Mouse (Mus musculus): Measurements from ENCODE around the gene Rmdn2. TPM values are rescaled to one million over a fixed set of nuclear protein-coding genes. Genes with fewer than 3 reads are reported as not detected.

Gene Rmdn2
- 10 to 100 TPM; 11.7 to 11.9 TPM for total RNA-seq (2021)

DNA sequence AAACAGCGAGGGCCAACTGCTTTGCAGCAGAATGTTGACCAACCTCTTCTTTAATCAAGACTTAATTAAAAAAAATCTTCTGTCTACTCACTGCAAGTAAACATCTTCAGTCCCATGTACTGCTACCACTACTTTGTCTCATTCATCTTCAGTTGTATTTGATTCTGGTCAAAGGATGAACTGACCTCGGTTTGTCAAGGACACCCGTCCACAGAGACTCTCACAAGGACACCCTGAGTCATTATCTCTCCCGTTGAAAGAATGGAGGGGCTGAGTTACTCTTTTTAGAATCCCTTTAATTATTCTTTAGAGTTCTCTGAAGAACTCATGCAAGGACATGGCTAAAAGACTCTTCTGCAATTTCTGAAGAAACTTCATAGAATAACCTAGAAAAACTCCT, at the start of gene Rmdn2:
Rmdn2 (plus strand) TSS at position 319 of the 400 bp plus-strand sequence.
- intact Hi-C loops (cut with DNase I): no loop called here
- DNase-seq (ENCODE audit: extremely low spot score in 1 of 2, low spot score in 2 of 2): no peak

- intact Hi-C loops (cut with DNase I): no loop called here
- DNase-seq (ENCODE audit: extremely low spot score in 1 of 2, low spot score in 2 of 2): peak in 1 of 2 experiments; percentile 9
Observed at GRCm38 (mm10) chr17:79563067-79563620, 48.5 kb upstream of the Rmdn2 start.

- DNase-seq (ENCODE audit: extremely low spot score in 1 of 2, low spot score in 2 of 2): no peak
- intact Hi-C loops (cut with DNase I): no loop called here
Observed at GRCm38 (mm10) chr17:79563721-79564120, 47.9 kb upstream of the Rmdn2 start.

- intact Hi-C loops (cut with DNase I): loop anchor here (5.0 kb wide), 1 partner anchor 208 kb away; the partner anchor contains the start of gene Cdc42ep3
- peak in 1 of 2 experiments; percentile 23 for DNase-seq (ENCODE audit: extremely low spot score in 1 of 2, low spot score in 2 of 2)
Observed at GRCm38 (mm10) chr17:79565241-79565961, 46.3 kb upstream of the Rmdn2 start.

DNA sequence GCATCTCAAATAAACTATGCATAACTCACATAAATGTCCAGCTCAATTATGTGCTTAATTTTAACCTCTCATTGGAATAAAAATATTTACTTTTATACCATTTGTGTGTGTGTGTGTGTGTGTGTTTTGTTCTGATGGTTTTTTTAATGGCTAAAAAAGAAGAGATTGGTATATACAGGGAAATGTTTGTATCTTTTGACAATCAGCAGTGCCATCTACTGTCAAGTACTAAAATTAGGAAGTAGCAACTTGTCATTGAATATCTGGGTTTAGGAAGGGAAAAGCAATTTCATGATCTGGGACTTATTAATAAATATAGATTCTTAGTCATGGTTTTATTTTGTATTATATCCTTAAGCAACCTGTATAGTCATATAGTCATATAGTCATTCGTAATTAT, 43.3 kb upstream of the Rmdn2 start:
- DNase-seq (ENCODE audit: extremely low spot score in 1 of 2, low spot score in 2 of 2): no peak
- intact Hi-C loops (cut with DNase I): loop anchor here (2.0 to 5.0 kb wide), 2 partner anchors 211 to 458 kb away; partner anchors contain the start of gene Cdc42ep3

DNA sequence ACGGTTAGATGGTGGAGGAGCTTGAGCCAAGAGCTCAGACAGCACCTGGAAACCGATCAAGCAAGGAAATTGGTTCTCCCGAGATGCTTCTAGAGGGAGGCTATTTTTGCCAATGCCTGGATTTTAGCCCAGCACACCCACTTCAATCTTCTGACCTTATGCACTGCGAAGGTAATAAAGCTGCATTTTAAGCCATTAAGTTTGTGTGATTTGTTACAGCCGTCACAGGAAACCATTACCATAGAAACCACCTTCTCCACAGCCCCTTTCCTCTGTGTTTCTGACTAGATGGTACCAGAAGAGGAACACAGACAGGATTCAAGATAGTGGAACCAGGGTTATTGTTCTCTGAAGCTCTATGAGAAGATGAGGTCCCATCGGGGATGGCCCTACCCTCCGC, 33.3 kb upstream of the Rmdn2 start:
- no peak for DNase-seq (ENCODE audit: extremely low spot score in 1 of 2, low spot score in 2 of 2)
- intact Hi-C loops (cut with DNase I): no loop called here

GRCm38 (mm10) chr17:79580264-79580920, 31.3 kb upstream of the Rmdn2 start:
- intact Hi-C loops (cut with DNase I): loop anchor here (10.0 kb wide), 1 partner anchor 596 kb away; no protein-coding TSS in a partner anchor

GRCm38 (mm10) chr17:79583466-79583865, 28.2 kb upstream of the Rmdn2 start:
- intact Hi-C loops (cut with DNase I): loop anchor here (10.0 kb wide), 1 partner anchor 599 kb away; no protein-coding TSS in a partner anchor
- DNase-seq (ENCODE audit: extremely low spot score in 1 of 2, low spot score in 2 of 2): no peak

More at GRCm38 (mm10) chr17:79580264-79580920, 31.3 kb upstream of the Rmdn2 start:
- DNase-seq (ENCODE audit: extremely low spot score in 1 of 2, low spot score in 2 of 2): peak; percentile 73

DNA sequence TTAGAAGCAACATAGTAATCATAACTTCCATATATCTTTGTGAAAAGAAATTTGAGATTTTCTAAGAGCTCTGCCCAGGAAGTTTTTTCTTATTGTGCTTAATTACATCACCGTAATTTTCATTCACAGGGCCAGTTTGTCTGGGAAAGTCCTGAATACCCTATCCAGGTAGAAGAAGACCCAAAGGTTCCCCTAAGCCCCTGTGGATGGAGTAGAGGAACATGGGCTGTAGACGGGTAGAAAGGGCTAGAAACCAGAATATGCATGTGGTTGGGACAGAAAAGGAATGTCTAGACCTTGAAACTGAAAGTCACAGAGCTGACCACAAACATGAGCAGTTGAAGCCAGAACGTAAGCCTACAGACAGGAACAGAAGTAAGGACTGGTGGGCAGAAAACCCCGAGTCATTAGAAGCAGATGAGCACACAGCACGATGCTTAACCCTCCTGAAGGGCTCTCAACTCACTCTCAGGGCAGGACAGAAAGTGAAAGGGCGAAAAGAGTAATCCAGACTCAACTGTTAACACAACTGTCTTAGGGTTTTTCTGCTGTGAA, 27.3 kb upstream of the Rmdn2 start:
- no peak for DNase-seq (ENCODE audit: extremely low spot score in 1 of 2, low spot score in 2 of 2)
- intact Hi-C loops (cut with DNase I): loop anchor here (10.0 kb wide), 1 partner anchor 600 kb away; no protein-coding TSS in a partner anchor

- DNase-seq (ENCODE audit: extremely low spot score in 1 of 2, low spot score in 2 of 2): no peak
- intact Hi-C loops (cut with DNase I): loop anchor here (10.0 kb wide), 1 partner anchor 605 kb away; no protein-coding TSS in a partner anchor
Observed at GRCm38 (mm10) chr17:79589913-79590312, 21.8 kb upstream of the Rmdn2 start.

DNA sequence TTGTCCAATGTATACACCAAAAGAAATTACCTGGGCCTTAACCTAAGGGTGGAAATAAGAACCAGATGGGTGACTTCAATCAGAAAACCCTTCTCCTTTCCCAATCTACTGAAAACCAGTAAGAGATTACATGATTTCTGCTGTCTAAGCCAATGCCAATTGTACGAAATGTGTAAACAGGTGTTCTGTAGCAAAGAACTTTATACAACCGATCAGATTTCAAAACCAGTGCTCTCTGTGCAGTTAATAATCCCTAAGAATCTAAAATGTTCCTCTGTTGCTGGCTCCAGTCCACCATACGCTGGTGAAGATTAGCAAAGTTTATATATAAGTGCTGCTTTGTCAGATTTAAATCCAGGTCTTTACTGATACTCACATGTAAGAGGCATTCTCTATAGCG, 15.7 kb upstream of the Rmdn2 start:
- DNase-seq (ENCODE audit: extremely low spot score in 1 of 2, low spot score in 2 of 2): no peak

GRCm38 (mm10) chr17:79598151-79598550, 13.5 kb upstream of the Rmdn2 start:
- no peak for DNase-seq (ENCODE audit: extremely low spot score in 1 of 2, low spot score in 2 of 2)
- intact Hi-C loops (cut with DNase I): no loop called here

More for the DNA sequence above, 15.7 kb upstream of the Rmdn2 start:
- intact Hi-C loops (cut with DNase I): no loop called here

GRCm38 (mm10) chr17:79598596-79599577, 12.8 kb upstream of the Rmdn2 start:
- no peak for DNase-seq (ENCODE audit: extremely low spot score in 1 of 2, low spot score in 2 of 2)
- intact Hi-C loops (cut with DNase I): no loop called here

- no peak for DNase-seq (ENCODE audit: extremely low spot score in 1 of 2, low spot score in 2 of 2)
- intact Hi-C loops (cut with DNase I): no loop called here
Observed at GRCm38 (mm10) chr17:79600108-79600507, 11.6 kb upstream of the Rmdn2 start.

- DNase-seq (ENCODE audit: extremely low spot score in 1 of 2, low spot score in 2 of 2): no peak
- intact Hi-C loops (cut with DNase I): no loop called here
Observed at GRCm38 (mm10) chr17:79602381-79602780, 9.3 kb upstream of the Rmdn2 start.

DNA sequence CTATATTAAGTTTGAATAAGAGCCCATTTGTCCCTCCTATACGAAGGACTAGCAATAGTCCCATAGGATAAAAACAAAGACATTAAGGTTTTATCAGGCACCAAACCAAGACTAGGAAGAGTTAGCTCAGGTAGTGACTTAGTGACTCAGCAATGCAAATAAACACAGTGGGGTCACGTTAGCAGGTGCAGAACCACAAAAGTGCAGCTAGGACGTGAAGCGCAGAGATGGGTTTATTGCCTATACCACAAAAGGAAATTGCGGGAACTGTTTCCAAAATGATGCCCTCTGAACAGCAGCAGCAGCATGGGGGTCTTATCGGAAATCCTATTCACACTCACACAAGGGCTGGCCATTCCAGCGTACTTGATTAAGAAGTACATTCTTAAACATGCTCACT, 8.2 kb upstream of the Rmdn2 start:
- no peak for DNase-seq (ENCODE audit: extremely low spot score in 1 of 2, low spot score in 2 of 2)
- intact Hi-C loops (cut with DNase I): no loop called here

- DNase-seq (ENCODE audit: extremely low spot score in 1 of 2, low spot score in 2 of 2): no peak
- intact Hi-C loops (cut with DNase I): no loop called here
Observed at GRCm38 (mm10) chr17:79605794-79606193, 5.9 kb upstream of the Rmdn2 start.

GRCm38 (mm10) chr17:79609697-79610096, 2.0 kb upstream of the Rmdn2 start:
- no peak for DNase-seq (ENCODE audit: extremely low spot score in 1 of 2, low spot score in 2 of 2)
- intact Hi-C loops (cut with DNase I): no loop called here

Data from left cerebral cortex, postnatal 10 days (tissue).